Mouse (Mus musculus) kidney, embryonic 14.5 days (tissue): ENCODE measurements around the gene Gpr119. TPM values are rescaled to one million over a fixed set of nuclear protein-coding genes. Genes with fewer than 3 reads are reported as not detected.

Experiments
- ATAC-seq: fragments of 200-750 bp; cut with Nextera tagmentation; 2 replicates; pipeline ENCODE4 v1.8.0; 2017; ENCODE audit warnings: moderate number of reproducible peaks, mild to moderate bottlenecking, moderate TSS enrichment, moderate library complexity; ENCODE audit not compliant: low FRiP score, low TSS enrichment
- H3K27ac ChIP-seq: fragments of 300-500 bp; sonication (generic); 2 replicates; pipeline ENCODE4 v1.5.1; 2014; ENCODE audit warnings: low read depth, mild to moderate bottlenecking, low read length, moderate library complexity, mixed read lengths
- H3K27me3 ChIP-seq: fragments of 300-500 bp; sonication (generic); 2 replicates; pipeline ENCODE4 v1.6.1; 2014; ENCODE audit warnings: mild to moderate bottlenecking, low read length; ENCODE audit not compliant: control insufficient read depth, insufficient read depth
- H3K36me3 ChIP-seq: fragments of 300-500 bp; sonication (generic); 2 replicates; pipeline ENCODE4 v1.6.1; 2014; ENCODE audit warnings: low read length, mixed read lengths; ENCODE audit not compliant: control insufficient read depth, insufficient read depth
- H3K4me1 ChIP-seq: fragments of 300-500 bp; sonication (generic); 2 replicates; pipeline ENCODE4 v1.6.1; 2014; ENCODE audit warnings: low read length, mixed read lengths; ENCODE audit not compliant: control insufficient read depth, insufficient read depth
- H3K4me2 ChIP-seq: fragments of 300-500 bp; sonication (generic); replicated peaks from 2 replicates; pipeline ENCODE4 v1.6.1; 2014; ENCODE audit warnings: low read depth, mild to moderate bottlenecking, low read length
- H3K4me3 ChIP-seq: fragments of 300-500 bp; sonication (generic); 2 replicates; pipeline ENCODE4 v1.5.1; 2014; ENCODE audit warnings: mild to moderate bottlenecking, low read length
- H3K9ac ChIP-seq: fragments of 300-500 bp; sonication (generic); 2 replicates; pipeline ENCODE4 v1.6.1; 2014; ENCODE audit warnings: low read depth, mild to moderate bottlenecking, low read length, moderate library complexity
- H3K9me3 ChIP-seq: fragments of 300-500 bp; sonication (generic); 2 replicates; pipeline ENCODE4 v1.6.1; 2016; ENCODE audit warnings: low read length; ENCODE audit not compliant: control insufficient read depth
- WGBS: fragments of 180-500 bp; shearing (Covaris S2); extraction: QIAGEN DNeasy Blood & Tissue Kit; methylation state at CpG from one replicate; pipeline ENCODE4 v1.1.7; 2014; 5-methylcytosine and 5-hydroxymethylcytosine counted together
- polyA plus RNA-seq: library from polyadenylated mRNA; unstranded; fragments of >200 nt; fragmentation: Nextera tagmentation; extraction: Ambion mirVana; gene quantifications from 2 replicates; pipeline ENCODE4 v1.2.1, GENCODE M21; 2014

Gpr119 gene
- polyA plus RNA-seq: not detected in 2 replicates

DNA sequence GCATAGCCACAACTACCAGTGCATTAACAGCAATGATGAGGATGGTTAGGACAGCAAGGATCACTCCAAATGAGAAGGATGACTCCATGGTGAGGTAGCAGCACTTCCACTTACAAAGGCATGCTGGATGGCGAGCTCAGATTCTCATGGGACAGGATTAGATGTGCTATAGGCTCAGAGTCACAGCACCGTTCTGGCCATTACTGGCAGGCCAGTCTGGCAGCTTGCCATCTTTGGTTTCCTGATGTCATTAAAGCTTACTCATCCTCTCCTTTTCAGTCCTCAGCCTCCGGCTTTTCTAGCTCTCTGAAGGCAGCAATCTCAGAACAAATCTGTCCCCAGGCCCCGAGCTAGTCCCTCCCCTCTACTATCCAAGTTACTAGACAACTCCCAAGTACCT, at the start of gene Gpr119:
Gene Gpr119 (minus strand): TSS at position 308 of the 400 bp plus-strand sequence.
- no peak for ATAC-seq

GRCm38 (mm10) chrX:48712846-48713245, 38.6 kb upstream of the Gpr119 start:
- H3K4me3 ChIP-seq: no peak overlapping the region
- ATAC-seq: no peak
- peaks cover 8% of the 10 kb centered on the region; the same call in 1 of the 2 replicates for H3K36me3 ChIP-seq
- H3K4me1 ChIP-seq: no peaks in the 10 kb centered on the region
- 93% methylated on average over 8 of the region's 8 CpGs for WGBS
- no peak overlapping the region for H3K27ac ChIP-seq
- no peaks in the 10 kb centered on the region for H3K9me3 ChIP-seq
- H3K9ac ChIP-seq: no peak overlapping the region
- H3K4me2 ChIP-seq: no peak overlapping the region
- no peaks in the 10 kb centered on the region for H3K27me3 ChIP-seq

More for the DNA sequence above, at the start of gene Gpr119:
- H3K4me1 ChIP-seq: no peaks in the 10 kb centered on the region
- H3K27ac ChIP-seq: no peak within 1 kb of the TSS
- no peak within 1 kb of the TSS for H3K4me3 ChIP-seq
- H3K36me3 ChIP-seq: no peaks in the 10 kb centered on the region
- no peaks in the 10 kb centered on the region for H3K27me3 ChIP-seq
- WGBS: 73% methylated on average over 4 of the region's 4 CpGs
- H3K9me3 ChIP-seq: no peaks in the 10 kb centered on the region
- H3K9ac ChIP-seq: no peak within 1 kb of the TSS
- H3K4me2 ChIP-seq: no peak within 1 kb of the TSS

- Histone ChIP-seq H3K36me3 (peaks cover 10% of the 10 kb centered on the region; the same call in 1 of the 2 replicates), H3K4me2 (no peak overlapping the region), H3K4me3 (no peak overlapping the region), H3K27me3 (no peaks in the 10 kb centered on the region), H3K9ac (no peak overlapping the region), H3K9me3 (no peaks in the 10 kb centered on the region), H3K27ac (no peak overlapping the region), H3K4me1 (no peaks in the 10 kb centered on the region)
- WGBS: 86% methylated on average over 10 of the region's 10 CpGs
- no peak for ATAC-seq
Measured at GRCm38 (mm10) chrX:48709701-48710100, 35.4 kb upstream of the Gpr119 start.

DNA sequence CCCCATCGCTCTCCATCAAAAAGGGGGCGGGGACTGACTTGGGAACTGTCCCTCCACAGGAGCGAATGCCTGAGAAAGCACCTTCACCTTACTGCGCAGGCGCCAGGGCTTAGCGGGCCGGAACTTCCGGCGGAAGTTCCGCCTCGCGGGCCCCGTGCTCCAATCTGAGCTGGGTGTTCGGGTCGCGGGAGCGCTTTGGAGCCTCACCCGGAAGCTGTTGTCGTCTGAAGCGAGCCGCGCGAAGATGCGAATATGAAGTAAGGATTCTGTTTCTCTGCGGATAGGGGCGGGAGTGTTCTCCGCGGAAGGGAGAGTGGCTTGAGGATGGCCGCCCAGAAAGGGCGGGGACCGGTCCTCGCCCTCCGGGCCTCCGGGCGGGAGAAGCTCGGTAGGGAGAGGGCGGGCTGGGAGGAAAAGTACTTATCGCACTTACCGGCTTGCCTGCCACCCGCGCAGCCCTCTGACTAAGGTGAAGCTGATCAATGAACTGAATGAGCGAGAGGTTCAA, 20.6 kb upstream of the Gpr119 start, which contains the start of gene Rbmx2:
Gene Rbmx2 (plus strand): TSS at position 141 of the 508 bp plus-strand sequence.
- Histone ChIP-seq H3K4me1 (no peaks in the 10 kb centered on the region), H3K9me3 (no peaks in the 10 kb centered on the region), H3K4me3 (peak within 1 kb of the TSS; percentile 58), H3K27me3 (no peaks in the 10 kb centered on the region), H3K36me3 (no peaks in the 10 kb centered on the region), H3K4me2 (peak within 1 kb of the TSS; percentile 47), H3K27ac (no peak within 1 kb of the TSS), H3K9ac (peak within 1 kb of the TSS; percentile 63)
- WGBS: 22% methylated on average over 40 of the region's 42 CpGs
- peak; percentile 99 for ATAC-seq

DNA sequence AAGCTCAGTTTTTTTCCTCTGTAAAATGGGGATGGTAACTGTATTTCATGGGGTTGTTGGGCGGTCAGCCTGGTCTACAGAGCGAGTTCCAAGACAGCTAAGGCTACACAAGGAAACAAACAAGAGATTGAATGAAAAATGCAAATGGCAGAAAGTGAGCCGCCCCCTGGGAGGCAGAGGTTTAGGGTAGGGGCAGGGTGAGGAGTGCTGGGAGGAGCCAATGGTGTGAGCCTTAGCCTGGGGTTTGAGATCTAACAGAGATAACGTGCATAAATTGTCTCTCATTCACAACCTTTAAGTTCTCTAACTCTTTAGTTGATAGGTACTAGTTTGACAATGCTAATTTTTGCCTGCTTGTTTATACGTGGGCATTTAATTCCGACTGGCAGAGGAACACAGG, 20.2 kb upstream of the Gpr119 start:
- no peaks in the 10 kb centered on the region for H3K9me3 ChIP-seq
- H3K27me3 ChIP-seq: no peaks in the 10 kb centered on the region
- H3K4me3 ChIP-seq: peak overlapping the region; percentile 58
- H3K9ac ChIP-seq: no peak overlapping the region
- WGBS: 17% methylated on average over 6 of the region's 6 CpGs
- H3K4me2 ChIP-seq: peak overlapping the region; percentile 47
- H3K4me1 ChIP-seq: no peaks in the 10 kb centered on the region
- peak; percentile 90 for ATAC-seq
- H3K27ac ChIP-seq: no peak overlapping the region
- H3K36me3 ChIP-seq: no peaks in the 10 kb centered on the region

- Histone ChIP-seq H3K9ac (no peak overlapping the region), H3K9me3 (no peaks in the 10 kb centered on the region), H3K36me3 (no peaks in the 10 kb centered on the region), H3K4me3 (no peak overlapping the region), H3K4me1 (no peaks in the 10 kb centered on the region), H3K27ac (no peak overlapping the region), H3K27me3 (no peaks in the 10 kb centered on the region), H3K4me2 (no peak overlapping the region)
- no peak for ATAC-seq
- 77% methylated on average over 5 of the region's 5 CpGs for WGBS
Measured at GRCm38 (mm10) chrX:48683857-48684256, 9.6 kb upstream of the Gpr119 start.

- Histone ChIP-seq H3K27me3 (no peaks in the 10 kb centered on the region), H3K27ac (no peak overlapping the region), H3K9me3 (no peaks in the 10 kb centered on the region), H3K4me3 (no peak overlapping the region), H3K4me1 (no peaks in the 10 kb centered on the region), H3K9ac (no peak overlapping the region), H3K4me2 (no peak overlapping the region), H3K36me3 (no peaks in the 10 kb centered on the region)
- 19% methylated on average over 3 of the region's 3 CpGs for WGBS
- no peak for ATAC-seq
Measured at GRCm38 (mm10) chrX:48683451-48683850, 9.2 kb upstream of the Gpr119 start.

DNA sequence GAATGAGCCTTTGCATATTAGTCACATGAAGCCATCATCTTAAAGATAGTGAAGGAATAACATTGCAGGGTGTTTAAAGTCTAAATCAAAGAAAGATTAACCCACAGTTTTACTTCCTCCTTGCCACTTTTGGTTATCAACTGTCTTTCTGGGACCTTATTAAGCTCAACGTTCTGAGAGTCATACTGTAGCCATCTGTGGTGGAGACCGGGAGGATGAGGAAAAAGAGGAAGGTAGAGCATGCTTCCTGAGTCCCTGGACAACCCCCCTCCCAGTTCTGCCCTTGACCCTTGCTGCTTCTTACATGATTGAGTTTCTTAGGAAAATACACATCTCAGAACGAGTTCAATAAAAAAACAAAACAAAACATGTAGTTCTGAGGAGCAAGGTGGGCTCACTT, 2.6 kb downstream of the Gpr119 start:
- H3K9ac ChIP-seq: no peak overlapping the region
- H3K4me1 ChIP-seq: no peaks in the 10 kb centered on the region
- no peaks in the 10 kb centered on the region for H3K9me3 ChIP-seq
- no peak overlapping the region for H3K27ac ChIP-seq
- 57% methylated on average over 3 of the region's 3 CpGs for WGBS
- no peaks in the 10 kb centered on the region for H3K27me3 ChIP-seq
- H3K36me3 ChIP-seq: no peaks in the 10 kb centered on the region
- no peak overlapping the region for H3K4me2 ChIP-seq
- H3K4me3 ChIP-seq: no peak overlapping the region
- ATAC-seq: no peak

DNA sequence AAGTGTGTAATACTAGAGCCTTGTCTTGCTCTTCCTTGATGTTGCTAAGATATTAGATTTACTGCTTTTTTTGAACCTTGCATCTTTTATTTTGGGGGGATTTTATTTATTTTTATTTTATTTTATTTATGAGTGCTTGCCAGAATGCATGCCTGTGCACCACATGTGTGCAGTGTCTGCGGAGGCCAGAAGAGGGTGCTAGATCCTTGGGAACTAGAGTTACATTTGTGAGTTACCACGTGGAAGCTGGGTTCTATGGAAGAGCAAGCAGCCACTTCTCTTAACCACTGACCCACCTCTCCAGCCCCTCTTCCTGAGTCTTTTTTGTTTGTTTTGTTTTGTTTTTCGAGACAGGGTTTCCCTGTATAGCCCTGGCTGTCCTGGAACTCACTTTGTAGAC, 4.7 kb downstream of the Gpr119 start:
- no peaks in the 10 kb centered on the region for H3K27me3 ChIP-seq
- H3K4me1 ChIP-seq: no peaks in the 10 kb centered on the region
- H3K4me2 ChIP-seq: no peak overlapping the region
- H3K36me3 ChIP-seq: no peaks in the 10 kb centered on the region
- WGBS: 53% methylated on average over 3 of the region's 3 CpGs
- no peaks in the 10 kb centered on the region for H3K9me3 ChIP-seq
- no peak overlapping the region for H3K27ac ChIP-seq
- no peak overlapping the region for H3K4me3 ChIP-seq
- ATAC-seq: no peak
- H3K9ac ChIP-seq: no peak overlapping the region
